Mouse (Mus musculus) stomach, adult 2 months (tissue): ENCODE results near the gene Cdipt. TPM values are rescaled to one million over a fixed set of nuclear protein-coding genes. Genes with fewer than 3 reads are reported as not detected.

Source experiments
- polyA plus RNA-seq: library from polyadenylated mRNA; depleted of rRNA; stranded (reverse); fragments of >200 nt; gene quantifications from 2 replicates; pipeline ENCODE4 v1.2.3, GENCODE M21; 2012; rRNA removed

Cdipt gene
- 150 and 159 TPM in 2 replicates for polyA plus RNA-seq

DNA sequence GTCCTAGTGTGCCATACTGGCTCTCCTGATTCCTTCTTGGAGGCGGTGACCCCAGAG is at the start of gene Cdipt:
TSS of gene Cdipt (plus strand) at position 22 of the 57 bp plus-strand sequence.

DNA sequence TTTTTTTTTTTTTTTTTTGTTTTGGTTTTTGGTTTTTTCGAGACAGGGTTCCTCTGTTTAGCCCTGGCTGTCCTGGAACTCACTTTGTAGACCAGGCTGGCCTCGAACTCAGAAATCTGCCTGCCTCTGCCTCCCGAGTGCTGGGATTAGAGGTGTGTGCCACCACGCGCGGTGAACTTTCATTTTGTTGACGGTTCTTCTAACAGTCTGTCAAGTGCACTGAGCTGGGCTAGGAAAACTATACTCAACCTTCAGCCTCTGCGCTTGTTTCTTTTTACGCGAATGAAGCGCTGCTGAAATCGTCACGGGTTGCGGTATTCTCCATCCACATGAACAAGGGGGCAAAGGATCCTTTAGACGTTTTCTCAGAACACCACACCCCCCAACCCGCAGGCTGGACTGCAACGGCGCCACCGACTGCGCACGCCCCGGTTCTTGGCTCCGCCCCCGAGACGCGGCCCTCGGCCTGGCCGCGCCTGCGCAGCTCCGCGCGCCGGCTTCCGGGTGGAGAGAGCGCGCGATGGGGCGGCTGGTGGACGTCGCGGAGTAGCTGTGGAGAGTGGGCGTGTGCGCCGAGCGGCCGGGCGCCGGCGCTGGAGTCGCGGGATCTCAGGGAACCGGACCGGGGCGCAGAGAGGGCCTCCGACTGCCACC is 47.2 kb upstream of the Cdipt start, which contains the start of gene Kctd13:
TSS of gene Kctd13 (plus strand) at position 496 of the 654 bp plus-strand sequence.

DNA sequence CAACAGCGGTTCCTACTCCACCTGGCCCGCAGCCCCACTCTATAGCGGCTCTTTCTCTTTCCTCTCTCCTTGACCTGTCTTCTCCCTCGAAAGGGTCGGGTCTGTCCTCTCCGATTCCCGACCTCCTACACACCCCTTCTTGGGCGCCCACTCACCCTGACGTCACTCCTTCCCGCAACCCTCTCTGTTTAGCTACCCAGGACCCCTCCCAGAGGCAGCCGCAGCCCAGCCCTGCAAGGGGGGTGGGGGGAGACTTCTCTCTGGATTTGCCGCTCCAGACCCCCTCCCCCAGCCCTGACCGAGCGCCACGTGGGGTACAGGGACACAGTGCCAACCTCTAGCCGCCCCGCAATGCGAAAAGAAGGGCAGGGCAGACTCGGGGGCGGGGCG is 26.3 kb upstream of the Cdipt start, which contains the start of gene Asphd1:
TSS of gene Asphd1 (minus strand) at position 180 of the 390 bp plus-strand sequence.

DNA sequence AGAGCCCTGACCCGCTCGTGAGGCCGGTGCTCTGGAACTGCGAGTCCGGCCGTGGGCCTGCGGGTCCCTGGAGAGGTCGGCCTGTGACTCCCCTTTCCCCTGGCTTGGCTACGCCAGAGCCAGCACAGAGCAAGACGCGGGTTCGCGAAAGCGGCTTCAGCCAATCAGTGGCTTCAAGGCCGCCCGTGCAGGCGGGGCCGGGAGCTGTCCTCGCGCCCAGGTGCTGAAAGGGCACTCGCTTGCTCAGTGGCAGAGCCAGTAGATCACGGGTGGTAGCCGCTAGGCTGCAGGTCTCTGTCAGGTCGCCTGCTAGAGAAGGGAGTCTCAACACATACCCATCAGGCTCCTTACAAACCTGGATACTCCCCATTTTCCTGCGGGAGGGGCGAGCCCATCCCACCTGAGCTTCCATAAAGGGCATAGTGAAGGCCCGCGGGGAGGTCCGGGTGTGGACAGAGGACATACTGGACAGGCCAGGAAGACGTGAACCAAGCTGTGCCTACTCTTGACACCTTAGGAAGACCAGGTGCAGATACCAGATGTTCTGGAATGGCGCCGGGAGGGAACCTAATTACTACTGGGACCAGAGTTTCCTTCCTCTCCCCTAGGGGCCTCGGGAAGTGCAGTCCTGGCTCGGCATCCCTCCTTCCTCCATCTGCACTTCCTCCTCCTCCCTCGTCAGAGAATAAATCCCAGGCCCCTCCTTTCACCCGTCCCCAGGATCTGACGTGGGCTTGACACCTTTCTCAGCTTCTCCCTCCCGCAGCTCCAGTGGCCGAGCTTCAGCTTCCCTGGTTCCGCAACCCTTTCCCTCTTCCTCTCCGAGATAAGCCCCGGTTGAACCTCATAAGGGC is 25.7 kb upstream of the Cdipt start, which contains the start of gene Sez6l2:
TSS of gene Sez6l2 (plus strand) at position 771 of the 854 bp plus-strand sequence.

DNA sequence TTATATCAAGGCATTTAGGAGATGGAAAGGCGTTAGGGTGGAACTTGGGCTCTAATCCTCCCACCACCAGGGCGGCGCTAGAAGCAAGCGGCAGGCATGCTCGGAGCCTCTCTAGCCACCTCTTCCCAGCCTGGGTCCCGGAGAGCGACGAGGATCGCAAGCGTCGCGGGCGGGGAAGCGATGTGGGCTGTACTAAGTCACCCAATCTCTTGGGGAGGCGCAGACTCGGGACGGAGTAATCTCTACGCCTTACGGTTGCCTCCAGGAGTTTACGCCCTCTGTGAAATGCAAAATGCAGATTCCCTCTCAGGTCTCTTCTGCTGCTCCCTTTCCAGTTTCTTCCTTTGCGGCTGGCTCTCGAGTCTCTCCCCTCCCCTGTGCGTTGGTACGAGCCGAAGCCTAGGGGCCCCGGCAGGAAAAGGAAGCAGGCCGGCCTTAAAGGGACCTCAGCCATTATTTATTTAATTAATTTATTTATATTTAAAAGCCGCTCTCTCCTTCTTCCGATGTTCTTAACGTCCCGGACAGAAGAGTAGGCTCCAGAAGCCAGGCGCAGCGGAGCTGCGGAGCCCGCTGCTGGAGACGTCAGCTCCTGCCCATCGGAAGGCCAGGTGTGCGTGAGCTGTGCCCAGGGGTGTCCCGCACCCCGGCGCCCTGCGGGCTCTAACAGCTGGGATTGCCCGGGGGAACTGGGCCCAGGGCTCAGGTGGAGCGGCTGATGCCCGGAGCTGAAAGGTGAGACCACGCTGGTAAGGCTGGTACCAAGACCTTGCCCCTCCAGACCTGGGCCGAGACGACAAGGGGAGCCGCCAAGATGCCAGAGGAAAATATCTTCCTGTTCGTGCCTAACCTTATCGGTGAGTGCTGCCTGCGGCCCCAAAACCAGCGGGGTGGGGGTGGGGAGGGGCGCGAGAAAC is 494 bp downstream of the Cdipt start, which contains the start of gene Cdiptos:
TSS of gene Cdiptos (minus strand) at position 149 of the 917 bp plus-strand sequence.

DNA sequence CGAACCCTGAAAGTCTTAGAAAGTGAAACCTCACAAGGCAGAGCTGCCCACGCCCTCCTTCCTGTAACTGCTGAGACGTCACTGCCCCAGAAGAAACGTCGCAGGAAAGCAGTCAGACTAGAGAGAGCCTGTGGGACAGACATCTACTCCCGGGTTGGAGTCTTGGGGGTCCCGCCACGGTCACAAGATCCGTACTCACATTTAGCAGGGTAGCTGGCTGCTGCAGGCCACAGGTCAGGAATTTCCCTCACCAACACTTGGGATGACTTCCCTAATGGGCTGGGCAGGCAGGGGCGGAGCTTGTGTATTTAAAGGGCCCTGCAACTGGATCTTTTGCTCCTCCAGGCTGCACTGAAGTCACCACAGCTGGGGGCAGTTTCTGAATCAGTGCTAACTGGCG is 38.6 kb downstream of the Cdipt start, which contains the start of gene Mvp:
TSS of gene Mvp (minus strand) at position 302 of the 400 bp plus-strand sequence.

DNA sequence TGATC is 40.6 kb downstream of the Cdipt start, which contains the start of gene Pagr1b:
TSS of gene Pagr1b (minus strand) at position 4 of the 5 bp plus-strand sequence.

DNA sequence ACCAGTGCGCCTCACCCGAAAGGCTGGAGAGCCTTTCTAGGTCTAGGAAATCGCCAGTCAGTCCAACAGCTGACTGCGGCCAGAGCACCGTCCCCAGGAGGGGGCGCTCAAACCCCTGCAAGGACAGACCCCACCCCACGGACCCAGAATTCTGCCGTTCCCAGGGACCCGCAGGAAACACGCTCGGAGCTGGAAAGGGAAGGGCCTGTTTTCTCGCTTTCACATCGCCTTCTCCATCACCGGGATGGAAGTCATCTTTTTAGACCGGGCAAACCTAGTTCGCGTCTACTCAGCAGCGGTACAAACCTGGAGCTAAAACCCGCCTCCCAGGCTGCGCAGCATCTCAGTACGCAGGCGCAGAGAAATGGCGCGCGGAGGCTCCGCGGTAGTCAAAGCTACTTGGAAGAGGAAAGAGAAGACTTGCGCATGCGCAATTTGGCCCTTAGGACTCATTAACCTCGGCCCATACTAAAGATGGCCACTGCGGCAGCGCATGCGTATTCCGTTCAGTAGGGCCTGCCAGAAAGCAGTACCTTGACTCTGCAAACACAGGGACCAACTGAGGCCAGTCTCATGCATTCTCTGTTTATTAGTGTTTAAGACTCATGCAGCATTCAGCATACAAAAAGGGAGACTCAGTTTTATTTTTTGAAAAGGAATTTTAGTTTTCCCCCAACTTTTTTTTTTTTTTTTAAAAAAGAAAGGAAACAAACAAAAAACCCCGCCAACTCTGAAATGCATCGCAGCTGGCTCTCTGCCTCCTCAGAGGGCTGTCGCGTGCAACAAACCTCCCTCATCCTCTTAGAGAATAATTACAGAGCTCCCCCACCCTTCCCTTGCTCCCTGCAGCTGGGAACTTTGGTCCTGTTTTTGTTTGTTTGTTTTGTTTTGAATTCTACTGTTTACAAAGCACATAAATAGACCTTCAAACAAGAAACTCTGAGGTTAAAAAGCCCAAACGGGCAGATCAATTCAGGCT is 41.5 kb downstream of the Cdipt start, which contains the start of gene Pagr1a:
TSS of gene Pagr1a (minus strand) at position 382 of the 979 bp plus-strand sequence.

DNA sequence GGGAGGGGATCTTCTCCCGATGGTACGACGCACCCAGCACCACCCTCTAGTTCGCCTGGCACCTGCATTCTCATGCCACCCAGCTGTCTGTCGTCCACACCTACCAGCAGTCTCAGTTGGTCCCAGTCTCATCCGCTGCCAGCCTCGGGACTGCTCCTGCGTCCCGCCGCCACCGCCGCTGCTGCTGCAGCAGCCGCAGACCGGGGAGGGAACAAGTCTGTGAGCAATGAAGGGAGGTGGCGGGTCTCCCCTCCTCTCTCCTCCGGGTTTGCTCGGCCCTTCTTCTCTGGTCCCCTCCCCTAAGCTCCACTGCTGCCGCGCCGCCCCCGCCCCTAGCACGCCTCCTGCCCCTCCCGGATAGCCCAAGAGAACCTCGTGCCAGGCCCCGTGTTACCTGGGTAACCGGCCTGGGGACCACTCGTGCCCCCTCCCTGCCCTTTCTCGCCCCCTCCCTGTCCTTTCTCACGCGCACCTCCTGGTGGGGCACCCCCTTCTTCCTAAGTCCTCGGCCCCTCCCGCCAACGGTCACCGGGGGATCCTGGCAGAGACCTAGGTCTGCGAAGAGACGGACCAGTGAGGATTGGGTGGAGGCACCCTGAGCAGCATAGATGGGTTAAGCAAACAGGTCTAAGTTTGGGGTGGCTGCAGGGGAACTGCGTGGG is 45.3 kb downstream of the Cdipt start, which contains the start of the genes Gm42742 and Prrt2:
TSS of gene Gm42742 (minus strand) at position 197 of the 662 bp plus-strand sequence.
TSS of gene Prrt2 (minus strand) at position 311 of the 662 bp plus-strand sequence.

DNA sequence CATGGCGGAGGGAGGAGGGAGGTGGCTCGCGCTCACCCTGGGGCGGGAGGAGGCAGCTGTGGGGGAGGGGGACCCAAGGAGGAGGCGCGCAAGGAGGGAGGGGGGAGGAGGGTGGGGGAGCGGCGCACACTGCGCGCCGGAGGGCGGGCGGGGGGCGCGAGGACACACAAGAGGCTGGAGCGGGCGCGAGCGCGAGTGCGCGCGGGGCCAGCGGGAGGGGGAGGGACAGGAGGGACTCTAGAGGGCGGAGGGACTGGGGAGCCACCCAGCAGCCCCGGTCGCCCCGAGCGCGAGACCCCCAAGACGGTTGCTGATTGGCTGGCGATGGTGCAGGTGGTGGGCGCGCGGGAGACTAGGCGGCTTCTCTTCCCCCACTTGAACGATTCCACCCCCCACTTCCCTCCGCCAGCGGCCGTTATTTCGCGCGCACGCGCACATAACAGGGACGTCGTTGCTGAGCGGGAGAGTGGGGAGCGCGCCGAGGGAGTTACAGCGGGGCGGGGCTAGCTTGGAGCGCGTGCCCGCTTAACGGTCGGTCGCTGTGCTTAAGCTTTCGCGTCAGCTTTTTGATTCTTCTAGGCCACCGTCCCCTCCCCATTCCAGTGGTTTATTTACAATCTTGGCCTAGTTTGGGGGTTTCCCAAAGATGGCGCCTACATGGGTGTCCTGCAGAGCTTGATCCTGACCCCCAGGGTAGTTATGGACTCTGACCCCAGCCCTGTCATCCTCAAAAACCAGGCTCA is 51.4 kb downstream of the Cdipt start, which contains the start of gene Maz:
TSS of gene Maz (minus strand) at position 54 of the 743 bp plus-strand sequence.

Other genes with a start within 250 kb of the Cdipt start
- gene Mapk3, start 216.3 kb upstream of the Cdipt start, polyA plus RNA-seq = 242 and 263 TPM in 2 replicates
- gene Gdpd3, start 209.6 kb upstream of the Cdipt start, polyA plus RNA-seq = 12.6 and 14.1 TPM in 2 replicates
- gene Ypel3, start 199.0 kb upstream of the Cdipt start, polyA plus RNA-seq = 169 and 334 TPM in 2 replicates
- 2.0 and 2.5 TPM in 2 replicates for gene Tbx6, start 194.4 kb upstream of the Cdipt start, polyA plus RNA-seq
- gene Ppp4c, start 183.4 kb upstream of the Cdipt start, polyA plus RNA-seq = 74.8 and 85.0 TPM in 2 replicates
- gene Fam57b, start 178.2 kb upstream of the Cdipt start, polyA plus RNA-seq = 3.8 and 6.7 TPM in 2 replicates
- gene 4930451I11Rik, start 144.3 kb upstream of the Cdipt start, polyA plus RNA-seq = not detected in 2 replicates
- gene Doc2a, start 128.5 kb upstream of the Cdipt start, polyA plus RNA-seq = 0.08 TPM in 1 of 2 replicates, not detected in the other
- 2.2 and 2.3 TPM in 2 replicates for gene Hirip3, start 113.9 kb upstream of the Cdipt start, polyA plus RNA-seq
- 26.9 and 34.5 TPM in 2 replicates for gene Ino80e, start 113.5 kb upstream of the Cdipt start, polyA plus RNA-seq
- 47.4 and 49.6 TPM in 2 replicates for gene Taok2, start 91.2 kb upstream of the Cdipt start, polyA plus RNA-seq
- gene Tmem219, start 53.0 kb upstream of the Cdipt start, polyA plus RNA-seq = 97.1 and 106 TPM in 2 replicates
- 7.3 and 9.2 TPM in 2 replicates for gene Kctd13, start 47.0 kb upstream of the Cdipt start, polyA plus RNA-seq
- gene Asphd1, start 26.3 kb upstream of the Cdipt start, polyA plus RNA-seq = 0.21 and 0.94 TPM in 2 replicates
- 1.9 and 2.3 TPM in 2 replicates for gene Sez6l2, start 25.4 kb upstream of the Cdipt start, polyA plus RNA-seq
- gene Cdiptos, start 184 bp downstream of the Cdipt start, polyA plus RNA-seq = 0.08 TPM in 1 of 2 replicates, not detected in the other
- 67.5 and 90.5 TPM in 2 replicates for gene Mvp, start 38.7 kb downstream of the Cdipt start, polyA plus RNA-seq
- 0.94 TPM in 1 of 2 replicates, not detected in the other for gene Pagr1b, start 40.6 kb downstream of the Cdipt start, polyA plus RNA-seq
- gene Pagr1a, start 41.4 kb downstream of the Cdipt start, polyA plus RNA-seq = 8.5 TPM in 1 of 2 replicates, not detected in the other
- gene Gm42742, start 45.2 kb downstream of the Cdipt start, polyA plus RNA-seq = 1.6 and 8.9 TPM in 2 replicates
- gene Prrt2, start 45.3 kb downstream of the Cdipt start, polyA plus RNA-seq = 2.3 and 4.8 TPM in 2 replicates
- gene Maz, start 51.1 kb downstream of the Cdipt start, polyA plus RNA-seq = 76.8 and 314 TPM in 2 replicates
- 1.9 and 2.3 TPM in 2 replicates for gene Kif22, start 66.6 kb downstream of the Cdipt start, polyA plus RNA-seq
- gene Zg16, start 111.4 kb downstream of the Cdipt start, polyA plus RNA-seq = 23.7 and 38.0 TPM in 2 replicates
- gene AI467606, start 115.4 kb downstream of the Cdipt start, polyA plus RNA-seq = 13.6 and 14.9 TPM in 2 replicates
- 0.27 and 0.47 TPM in 2 replicates for gene Qprt, start 146.3 kb downstream of the Cdipt start, polyA plus RNA-seq
- 0.67 and 0.77 TPM in 2 replicates for gene Spn, start 161.9 kb downstream of the Cdipt start, polyA plus RNA-seq
- gene Cd2bp2, start 220.1 kb downstream of the Cdipt start, polyA plus RNA-seq = 5.5 and 6.6 TPM in 2 replicates
- gene Tbc1d10b, start 232.6 kb downstream of the Cdipt start, polyA plus RNA-seq = 20.0 and 23.0 TPM in 2 replicates
- 11.3 and 23.7 TPM in 2 replicates for gene Mylpf, start 233.0 kb downstream of the Cdipt start, polyA plus RNA-seq